Mouse (Mus musculus) lung, postnatal 36 days (tissue): ENCODE measurements around the gene 4921517D22Rik.
"Not testable (repeated sequence)": the region's sequence is repeated elsewhere in the genome, so short reads cannot be mapped to it uniquely, and the experiment has no call there.

ENCODE experiments used
- DNase-seq: peaks from one replicate; pipeline ENCODE4 v3.0.0; 2022; ENCODE audit warnings: mixed read lengths

Gene 4921517D22Rik

GRCm38 (mm10) chr13:59694008-59694407 lies at the start of gene 4921517D22Rik:
4921517D22Rik (minus strand) TSS chr13:59694108.
- no peak for DNase-seq

GRCm38 (mm10) chr13:59741697-59742096 lies 47.8 kb upstream of the 4921517D22Rik start:
- DNase-seq: peak; percentile 31

GRCm38 (mm10) chr13:59741096-59741495 lies 47.2 kb upstream of the 4921517D22Rik start:
- DNase-seq: peak; percentile 40

GRCm38 (mm10) chr13:59739397-59739796 lies 45.5 kb upstream of the 4921517D22Rik start:
- DNase-seq: no peak

- no peak for DNase-seq
Observed at GRCm38 (mm10) chr13:59738455-59738854, 44.5 kb upstream of the 4921517D22Rik start.

GRCm38 (mm10) chr13:59735190-59735589 lies 41.3 kb upstream of the 4921517D22Rik start:
- peak; percentile 11 for DNase-seq

GRCm38 (mm10) chr13:59734347-59734746 lies 40.4 kb upstream of the 4921517D22Rik start:
- peak; percentile 23 for DNase-seq

- no peak for DNase-seq
Observed at GRCm38 (mm10) chr13:59733936-59734335, 40.0 kb upstream of the 4921517D22Rik start.

- no peak for DNase-seq
Observed at GRCm38 (mm10) chr13:59731652-59732051, 37.7 kb upstream of the 4921517D22Rik start, which contains the start of gene Spata31d1d. Spata31d1d (minus strand) TSS chr13:59731752.

GRCm38 (mm10) chr13:59728378-59729093 lies 34.6 kb upstream of the 4921517D22Rik start:
- DNase-seq: peak; percentile 86

- DNase-seq: no peak
Observed at GRCm38 (mm10) chr13:59726139-59726867, 32.4 kb upstream of the 4921517D22Rik start.

- not testable (repeated sequence) for DNase-seq
Observed at GRCm38 (mm10) chr13:59722089-59722488, 28.2 kb upstream of the 4921517D22Rik start.

- DNase-seq: no peak
Observed at GRCm38 (mm10) chr13:59719475-59719874, 25.6 kb upstream of the 4921517D22Rik start.

- peak; percentile 58 for DNase-seq
Observed at GRCm38 (mm10) chr13:59718857-59719440, 25.0 kb upstream of the 4921517D22Rik start.

- no peak for DNase-seq
Observed at GRCm38 (mm10) chr13:59713710-59714109, 19.8 kb upstream of the 4921517D22Rik start.

GRCm38 (mm10) chr13:59711984-59712383 lies 18.1 kb upstream of the 4921517D22Rik start, which contains the start of gene Spata31d1b:
Spata31d1b (plus strand) TSS chr13:59712284.
- not testable (repeated sequence) for DNase-seq

- DNase-seq: no peak
Observed at GRCm38 (mm10) chr13:59710230-59710629, 16.3 kb upstream of the 4921517D22Rik start, which contains the start of gene Spata31d1a. Spata31d1a (minus strand) TSS chr13:59710330.

- DNase-seq: peak; percentile 65
Observed at GRCm38 (mm10) chr13:59704562-59704961, 10.7 kb upstream of the 4921517D22Rik start.

- DNase-seq: no peak
Observed at GRCm38 (mm10) chr13:59703514-59703913, 9.6 kb upstream of the 4921517D22Rik start.

- not testable (repeated sequence) for DNase-seq
Observed at GRCm38 (mm10) chr13:59700137-59700536, 6.2 kb upstream of the 4921517D22Rik start.

GRCm38 (mm10) chr13:59699131-59699530 lies 5.2 kb upstream of the 4921517D22Rik start:
- no peak for DNase-seq

- DNase-seq: no peak
Observed at GRCm38 (mm10) chr13:59695781-59696180, 1.9 kb upstream of the 4921517D22Rik start.

- DNase-seq: no peak
Observed at GRCm38 (mm10) chr13:59691478-59691877, 2.4 kb downstream of the 4921517D22Rik start.
